Mouse (Mus musculus): Measurements from ENCODE around the gene Gm19402. TPM values are rescaled to one million over a fixed set of nuclear protein-coding genes. Genes with fewer than 3 reads are reported as not detected.
"Not testable (repeated sequence)": the region's sequence is repeated elsewhere in the genome, so short reads cannot be mapped to it uniquely, and the experiment has no call there.

Gene Gm19402
- not detected in 2 replicates for polyA plus RNA-seq (2015; fragmentation: Nextera tagmentation; extraction: Ambion mirVana)

GRCm38 (mm10) chr10:77690356-77690807, at the start of gene Gm19402:
Gm19402 (minus strand) TSS chr10:77690757.
- not testable (repeated sequence) for H3K36me3 ChIP-seq; ATAC-seq (ENCODE audit: low read depth); H3K4me2 ChIP-seq; H3K9ac ChIP-seq; H3K9me3 ChIP-seq (replicated peaks); H3K4me3 ChIP-seq (replicated peaks); H3K27ac ChIP-seq; DNase-seq; H3K4me1 ChIP-seq (replicated peaks)
- peaks cover 53% of the 10 kb centered on the region for H3K27me3 ChIP-seq
- 56% methylated on average over 3 of the region's 3 CpGs for WGBS (ENCODE audit: insufficient replicate concordance)

GRCm38 (mm10) chr10:77738929-77739328, 48.4 kb upstream of the Gm19402 start:
- H3K4me3 ChIP-seq (replicated peaks), result no peak overlapping the region
- H3K27ac ChIP-seq, result no peak overlapping the region
- WGBS (ENCODE audit: insufficient replicate concordance), result 56% methylated on average over 4 of the region's 4 CpGs
- H3K9me3 ChIP-seq (replicated peaks), result peaks cover 3% of the 10 kb centered on the region; the same call in 1 of the 2 replicates
- H3K4me1 ChIP-seq (replicated peaks), result no peaks in the 10 kb centered on the region
- no peaks in the 10 kb centered on the region for H3K36me3 ChIP-seq
- no peak for DNase-seq
- no peak overlapping the region for H3K9ac ChIP-seq
- no peak overlapping the region for H3K4me2 ChIP-seq
- ATAC-seq (ENCODE audit: low read depth), result no peak
- no peaks in the 10 kb centered on the region for H3K27me3 ChIP-seq

GRCm38 (mm10) chr10:77735928-77736327, 45.4 kb upstream of the Gm19402 start:
- H3K9me3 ChIP-seq (replicated peaks), result peaks cover 3% of the 10 kb centered on the region; the same call in 1 of the 2 replicates
- no peak for DNase-seq
- H3K4me1 ChIP-seq (replicated peaks), result no peaks in the 10 kb centered on the region
- 79% methylated on average over 1 of the region's 1 CpGs for WGBS (ENCODE audit: insufficient replicate concordance)
- no peak for ATAC-seq (ENCODE audit: low read depth)
- no peaks in the 10 kb centered on the region for H3K36me3 ChIP-seq
- H3K4me2 ChIP-seq, result no peak overlapping the region
- H3K27me3 ChIP-seq, result no peaks in the 10 kb centered on the region
- no peak overlapping the region for H3K9ac ChIP-seq
- no peak overlapping the region for H3K4me3 ChIP-seq (replicated peaks)
- no peak overlapping the region for H3K27ac ChIP-seq

GRCm38 (mm10) chr10:77729241-77729640, 38.7 kb upstream of the Gm19402 start:
- no peak for DNase-seq
- Histone ChIP-seq H3K4me1 (replicated peaks) (no peaks in the 10 kb centered on the region), H3K27me3 (no peaks in the 10 kb centered on the region), H3K36me3 (no peaks in the 10 kb centered on the region), H3K4me2 (no peak overlapping the region), H3K9me3 (replicated peaks) (no peaks in the 10 kb centered on the region; the same call in 1 of the 2 replicates), H3K27ac (no peak overlapping the region), H3K9ac (no peak overlapping the region), H3K4me3 (replicated peaks) (no peak overlapping the region)
- ATAC-seq (ENCODE audit: low read depth), result no peak
- 34% methylated on average over 4 of the region's 4 CpGs for WGBS (ENCODE audit: insufficient replicate concordance)

GRCm38 (mm10) chr10:77728280-77728679, 37.7 kb upstream of the Gm19402 start:
- H3K9me3 ChIP-seq (replicated peaks), result no peaks in the 10 kb centered on the region
- no peak for ATAC-seq (ENCODE audit: low read depth)
- H3K27me3 ChIP-seq, result no peaks in the 10 kb centered on the region
- DNase-seq, result no peak
- H3K9ac ChIP-seq, result no peak overlapping the region
- H3K4me2 ChIP-seq, result no peak overlapping the region
- WGBS (ENCODE audit: insufficient replicate concordance), result 47% methylated on average over 4 of the region's 4 CpGs
- no peak overlapping the region for H3K4me3 ChIP-seq (replicated peaks)
- H3K4me1 ChIP-seq (replicated peaks), result no peaks in the 10 kb centered on the region
- no peak overlapping the region for H3K27ac ChIP-seq
- H3K36me3 ChIP-seq, result no peaks in the 10 kb centered on the region

- Histone ChIP-seq H3K4me1 (replicated peaks) (no peaks in the 10 kb centered on the region), H3K9ac (no peak within 1 kb of the TSS), H3K4me2 (no peak within 1 kb of the TSS), H3K27ac (no peak within 1 kb of the TSS), H3K9me3 (replicated peaks) (no peaks in the 10 kb centered on the region), H3K27me3 (no peaks in the 10 kb centered on the region), H3K36me3 (no peaks in the 10 kb centered on the region), H3K4me3 (replicated peaks) (no peak within 1 kb of the TSS)
- DNase-seq, result no peak
- WGBS (ENCODE audit: insufficient replicate concordance), result 26% methylated on average over 3 of the region's 3 CpGs
- ATAC-seq (ENCODE audit: low read depth), result no peak
Measured at GRCm38 (mm10) chr10:77726186-77726585, 35.6 kb upstream of the Gm19402 start, which contains the start of gene Gm10100. Gm10100 (plus strand) TSS chr10:77726486.

- Histone ChIP-seq H3K27me3 (no peaks in the 10 kb centered on the region), H3K9ac (no peak overlapping the region), H3K36me3 (no peaks in the 10 kb centered on the region), H3K9me3 (replicated peaks) (no peaks in the 10 kb centered on the region), H3K4me3 (replicated peaks) (no peak overlapping the region), H3K4me1 (replicated peaks) (no peaks in the 10 kb centered on the region), H3K4me2 (no peak overlapping the region), H3K27ac (no peak overlapping the region)
- DNase-seq (no peak), ATAC-seq (ENCODE audit: low read depth) (no peak)
- 63% methylated on average over 8 of the region's 8 CpGs for WGBS (ENCODE audit: insufficient replicate concordance)
Measured at GRCm38 (mm10) chr10:77724855-77725254, 34.3 kb upstream of the Gm19402 start.

- ATAC-seq (ENCODE audit: low read depth); H3K4me3 ChIP-seq (replicated peaks); H3K4me1 ChIP-seq (replicated peaks); H3K4me2 ChIP-seq; H3K36me3 ChIP-seq; H3K9ac ChIP-seq; DNase-seq; H3K9me3 ChIP-seq (replicated peaks); H3K27me3 ChIP-seq; H3K27ac ChIP-seq: not testable (repeated sequence)
- WGBS (ENCODE audit: insufficient replicate concordance), result 59% methylated on average over 1 of the region's 1 CpGs
Measured at GRCm38 (mm10) chr10:77720299-77720698, 29.7 kb upstream of the Gm19402 start, which contains the start of gene Krtap12-1. Krtap12-1 (plus strand) TSS chr10:77720599.

- 58% methylated on average over 1 of the region's 1 CpGs for WGBS (ENCODE audit: insufficient replicate concordance)
Measured at GRCm38 (mm10) chr10:77715507-77715906, 24.9 kb upstream of the Gm19402 start, which contains the start of gene Gm10142. Gm10142 (plus strand) TSS chr10:77715807.

GRCm38 (mm10) chr10:77713734-77714133, 23.2 kb upstream of the Gm19402 start:
- no peaks in the 10 kb centered on the region; the same call in 1 of the 2 replicates for H3K9me3 ChIP-seq (replicated peaks)
- no peaks in the 10 kb centered on the region for H3K27me3 ChIP-seq
- H3K4me2 ChIP-seq, result no peak overlapping the region
- H3K4me1 ChIP-seq (replicated peaks), result no peaks in the 10 kb centered on the region
- no peak overlapping the region for H3K27ac ChIP-seq
- WGBS (ENCODE audit: insufficient replicate concordance), result 38% methylated on average over 4 of the region's 4 CpGs
- H3K36me3 ChIP-seq, result no peaks in the 10 kb centered on the region
- DNase-seq (no peak), ATAC-seq (ENCODE audit: low read depth) (no peak)
- no peak overlapping the region for H3K4me3 ChIP-seq (replicated peaks)
- no peak overlapping the region for H3K9ac ChIP-seq

More at GRCm38 (mm10) chr10:77715507-77715906, 24.9 kb upstream of the Gm19402 start, which contains the start of gene Gm10142:
- Histone ChIP-seq H3K9ac (no peak within 1 kb of the TSS), H3K27me3 (no peaks in the 10 kb centered on the region), H3K27ac (no peak within 1 kb of the TSS), H3K9me3 (replicated peaks) (no peaks in the 10 kb centered on the region; the same call in 1 of the 2 replicates), H3K4me2 (no peak within 1 kb of the TSS), H3K36me3 (no peaks in the 10 kb centered on the region), H3K4me1 (replicated peaks) (no peaks in the 10 kb centered on the region), H3K4me3 (replicated peaks) (no peak within 1 kb of the TSS)
- DNase-seq, result no peak
- no peak for ATAC-seq (ENCODE audit: low read depth)

- H3K4me3 ChIP-seq (replicated peaks); H3K27me3 ChIP-seq; DNase-seq; H3K9me3 ChIP-seq (replicated peaks); H3K4me1 ChIP-seq (replicated peaks); H3K36me3 ChIP-seq; ATAC-seq (ENCODE audit: low read depth); H3K27ac ChIP-seq; H3K9ac ChIP-seq; H3K4me2 ChIP-seq: not testable (repeated sequence)
Measured at GRCm38 (mm10) chr10:77711157-77711556, 20.6 kb upstream of the Gm19402 start, which contains the start of gene Gm10024. Gm10024 (plus strand) TSS chr10:77711457.

- DNase-seq (no peak), ATAC-seq (ENCODE audit: low read depth) (no peak)
- Histone ChIP-seq H3K27ac (no peak overlapping the region), H3K4me2 (no peak overlapping the region), H3K36me3 (no peaks in the 10 kb centered on the region), H3K9ac (no peak overlapping the region), H3K4me1 (replicated peaks) (no peaks in the 10 kb centered on the region), H3K27me3 (no peaks in the 10 kb centered on the region), H3K9me3 (replicated peaks) (no peaks in the 10 kb centered on the region; the same call in 1 of the 2 replicates), H3K4me3 (replicated peaks) (no peak overlapping the region)
- WGBS (ENCODE audit: insufficient replicate concordance), result 65% methylated on average over 3 of the region's 3 CpGs
Measured at GRCm38 (mm10) chr10:77709831-77710230, 19.3 kb upstream of the Gm19402 start.

All from liver, embryonic 13.5 days (tissue).